14 mouse cellular contexts compared by ENCODE assay signal in genomic region chr7:27627707-27628106, GRCm38 (mm10). TPM values are rescaled to one million over a fixed set of nuclear protein-coding genes. Genes with fewer than 3 reads are reported as not detected.
"Had no signal": no experiment of that assay in that cellular context is flagged by ENCODE, and none has a peak within 500 bp of the region (broad histone marks: within the 10 kb centered on the region; RNA-seq: fewer than 3 reads in every experiment).

No protein-coding gene starts in this region.

- H3K4me1 ChIP-seq: limb, embryonic 13.5 days; midbrain, embryonic 13.5 days; neural tube, embryonic 12.5 days had no signal

- ATAC-seq: midbrain, embryonic 13.5 days had no signal

- H3K27ac ChIP-seq: limb, embryonic 13.5 days; liver, embryonic 14.5 days; midbrain, embryonic 13.5 days; neural tube, embryonic 12.5 days; stomach, postnatal 0 days had no signal

- H3K9ac ChIP-seq: limb, embryonic 13.5 days; liver, embryonic 14.5 days; midbrain, embryonic 13.5 days; neural tube, embryonic 12.5 days had no signal

- H3K27me3 ChIP-seq: limb, embryonic 13.5 days; midbrain, embryonic 13.5 days; neural tube, embryonic 12.5 days had no signal

- DNase-seq: kidney, adult 8-10 months; kidney, postnatal 36 days; lung, adult 18-20 months; lung, postnatal 36 days; thymus, postnatal 4 days had no signal

- H3K4me2 ChIP-seq: limb, embryonic 13.5 days; midbrain, embryonic 13.5 days; neural tube, embryonic 12.5 days had no signal

- H3K4me3 ChIP-seq: limb, embryonic 13.5 days; midbrain, embryonic 13.5 days; neural tube, embryonic 12.5 days had no signal

- H3K9me3 ChIP-seq: limb, embryonic 13.5 days; midbrain, embryonic 13.5 days; neural tube, embryonic 12.5 days had no signal

RNA-seq across cellular contexts. Expression of gene Ttc9b, which starts 26.0 kb away (rescaled TPM):
- total RNA-seq: liver, adult 2 months; megakaryocyte progenitor cell, adult 5-6 weeks; monocyte, adult 5-6 weeks; neutrophil, adult 5-6 weeks had no signal
- polyA plus RNA-seq: liver, adult 2 months; liver, embryonic 14.5 days had no signal
